Mouse (Mus musculus) naive thymus-derived CD4-positive, alpha-beta T cell, adult 2 months (primary cell): Measurements from ENCODE around the gene Rab44.

Experiments used
- DNase-seq: peaks from one replicate; pipeline ENCODE4 v3.0.0-alpha.2; 2011; ENCODE audit warnings: low read depth

Rab44 gene

GRCm38 (mm10) chr17:29168996-29169601 is 55.2 kb downstream of the Rab44 start:
- no peak for DNase-seq

GRCm38 (mm10) chr17:29170431-29171000 is 56.6 kb downstream of the Rab44 start:
- peak; percentile 37 for DNase-seq

- DNase-seq = peak; percentile 89
These were observed 57.2 kb downstream of the Rab44 start for GRCm38 (mm10) chr17:29171001-29171772.

- peak; percentile 89 for DNase-seq
These were observed 58.1 kb downstream of the Rab44 start for GRCm38 (mm10) chr17:29172062-29172461.

- no peak for DNase-seq
These were observed 59.2 kb downstream of the Rab44 start for GRCm38 (mm10) chr17:29173165-29173564.

- DNase-seq = no peak
These were observed 61.7 kb downstream of the Rab44 start for GRCm38 (mm10) chr17:29175693-29176092.

- peak; percentile 76 for DNase-seq
These were observed 62.7 kb downstream of the Rab44 start for GRCm38 (mm10) chr17:29176391-29177267.

GRCm38 (mm10) chr17:29178503-29179059 is 64.6 kb downstream of the Rab44 start:
- DNase-seq = no peak

- DNase-seq = no peak
These were observed 66.0 kb downstream of the Rab44 start for GRCm38 (mm10) chr17:29179917-29180316.

- DNase-seq = no peak
These were observed 66.6 kb downstream of the Rab44 start for GRCm38 (mm10) chr17:29180406-29181127.

- no peak for DNase-seq
These were observed 67.8 kb downstream of the Rab44 start for GRCm38 (mm10) chr17:29181751-29182150.

- DNase-seq = no peak
These were observed 69.2 kb downstream of the Rab44 start for GRCm38 (mm10) chr17:29183162-29183561.

- DNase-seq = no peak
These were observed 71.6 kb downstream of the Rab44 start for GRCm38 (mm10) chr17:29185376-29186046.

- no peak for DNase-seq
These were observed 73.3 kb downstream of the Rab44 start for GRCm38 (mm10) chr17:29186989-29187859.

GRCm38 (mm10) chr17:29188989-29189388 is 75.0 kb downstream of the Rab44 start:
- no peak for DNase-seq

GRCm38 (mm10) chr17:29195579-29195978 is 81.6 kb downstream of the Rab44 start:
- no peak for DNase-seq
